Mouse (Mus musculus): ENCODE results near the gene Hddc3. TPM values are rescaled to one million over a fixed set of nuclear protein-coding genes. Genes with fewer than 3 reads are reported as not detected.
"Not testable (repeated sequence)": the region's sequence is repeated elsewhere in the genome, so short reads cannot be mapped to it uniquely, and the experiment has no call there.

The Hddc3 gene
- polyA plus RNA-seq, 1 experiment from 2014 or later, result 16.1 TPM

DNA sequence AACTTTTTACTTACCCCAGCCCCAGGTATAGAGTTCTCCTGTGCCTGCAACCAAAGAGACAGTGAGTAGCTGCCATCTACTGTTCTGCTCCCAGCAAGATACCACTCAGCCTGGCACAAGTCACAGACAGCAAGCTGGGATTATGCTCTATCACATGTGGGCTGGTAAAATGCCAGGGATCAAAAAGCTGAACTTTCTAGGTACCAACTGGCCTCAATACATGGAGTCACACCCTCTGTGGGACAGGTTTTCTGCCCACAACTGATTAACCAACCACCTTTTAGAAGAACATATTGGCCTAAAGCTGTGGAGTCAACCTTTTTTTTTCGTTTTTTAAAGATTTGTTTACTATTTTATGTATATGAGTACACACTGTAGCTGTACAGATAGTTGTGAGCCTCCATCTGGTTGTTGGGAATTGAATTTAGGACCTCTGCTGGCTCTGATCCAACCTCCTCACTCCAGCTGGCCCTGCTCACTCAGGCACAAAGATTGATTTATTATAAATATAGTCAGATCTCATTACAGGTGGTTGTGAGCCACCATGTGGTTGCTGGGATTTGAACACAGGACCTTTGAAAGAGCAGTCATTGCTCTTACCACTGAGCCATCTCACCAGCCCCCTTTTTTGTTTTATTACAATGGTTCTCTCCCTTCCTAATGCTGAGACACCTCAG lies 25.3 kb upstream of the Hddc3 start:
- no peaks in the 10 kb centered on the region for H3K27me3 ChIP-seq
- no peak overlapping the region for H3K4me2 ChIP-seq
- H3K4me1 ChIP-seq (replicated peaks), result peaks cover 21% of the 10 kb centered on the region
- no peak overlapping the region for H3K9ac ChIP-seq
- peaks cover 59% of the 10 kb centered on the region for H3K36me3 ChIP-seq
- H3K27ac ChIP-seq, result no peak overlapping the region
- no peak overlapping the region for H3K4me3 ChIP-seq
- WGBS, result 74% methylated on average over 1 of the region's 1 CpGs
- ATAC-seq (replicated peaks; ENCODE audit: insufficient number of reproducible peaks, insufficient read depth, low FRiP score, low read depth), result no peak
- no peaks in the 10 kb centered on the region for H3K9me3 ChIP-seq (replicated peaks)

DNA sequence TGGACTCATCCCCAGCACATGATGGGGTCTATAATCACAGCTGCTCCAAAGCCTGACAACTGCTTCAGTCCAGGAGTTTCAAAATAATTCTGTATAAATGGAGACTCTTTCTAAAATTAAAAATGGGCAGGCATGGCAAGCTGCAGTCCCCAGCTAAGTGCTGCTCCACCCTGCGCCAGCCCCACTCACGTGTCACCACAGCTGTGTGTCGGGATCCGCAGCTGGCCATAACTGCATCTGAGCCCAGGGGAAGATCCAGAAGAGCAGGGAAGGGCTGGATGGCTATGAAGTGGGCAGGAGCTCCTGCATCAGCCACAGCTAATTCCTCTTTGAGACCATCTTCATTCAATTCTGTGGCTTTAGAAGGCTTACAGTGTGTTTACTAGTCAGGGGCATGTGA lies 24.2 kb upstream of the Hddc3 start:
- Histone ChIP-seq H3K27me3 (no peaks in the 10 kb centered on the region), H3K4me3 (no peak overlapping the region), H3K9ac (peak overlapping the region; percentile 21; the same call in 1 of the 2 replicates), H3K36me3 (peaks cover 48% of the 10 kb centered on the region), H3K27ac (no peak overlapping the region; the same call in 1 of the 2 replicates), H3K9me3 (replicated peaks) (no peaks in the 10 kb centered on the region), H3K4me1 (replicated peaks) (peaks cover 29% of the 10 kb centered on the region), H3K4me2 (no peak overlapping the region)
- ATAC-seq (replicated peaks; ENCODE audit: insufficient number of reproducible peaks, insufficient read depth, low FRiP score, low read depth), result no peak
- WGBS, result 79% methylated on average over 4 of the region's 4 CpGs

DNA sequence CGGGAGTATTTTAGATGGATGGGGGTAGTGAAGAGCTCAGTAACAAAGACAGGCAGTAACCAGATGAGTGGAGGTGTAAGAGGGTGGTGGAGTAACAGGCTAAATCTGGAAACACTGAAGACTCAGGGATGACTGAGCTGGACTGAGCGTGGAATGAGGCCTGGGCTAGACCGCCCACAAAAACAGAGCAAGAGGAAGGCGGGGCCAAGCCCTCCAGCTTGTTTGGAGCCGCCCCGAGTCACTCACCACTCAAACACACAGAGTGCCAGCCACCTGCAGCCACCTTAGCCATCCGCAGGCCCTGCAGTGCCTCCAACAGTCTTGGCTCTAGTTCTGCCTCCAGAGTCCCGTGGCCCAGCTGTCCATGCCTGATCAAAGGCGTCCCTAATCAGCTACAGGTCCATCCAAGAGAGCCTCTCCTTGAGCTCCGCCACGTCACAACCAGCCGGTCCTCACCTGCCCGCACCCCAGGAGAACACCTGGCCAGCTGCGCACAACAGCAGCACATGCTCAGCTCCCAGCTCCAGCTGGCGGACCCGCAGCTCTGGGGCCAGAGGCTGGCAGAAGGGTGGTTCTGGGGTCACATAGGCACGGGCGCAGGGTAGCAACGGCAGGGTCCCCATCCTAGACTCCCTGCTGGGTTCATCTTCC lies 22.9 kb upstream of the Hddc3 start:
- ATAC-seq (replicated peaks; ENCODE audit: insufficient number of reproducible peaks, insufficient read depth, low FRiP score, low read depth), result no peak
- 70% methylated on average over 19 of the region's 19 CpGs for WGBS
- Histone ChIP-seq H3K27me3 (no peaks in the 10 kb centered on the region), H3K36me3 (peaks cover 36% of the 10 kb centered on the region), H3K27ac (no peak overlapping the region), H3K4me3 (no peak overlapping the region), H3K4me1 (replicated peaks) (peaks cover 31% of the 10 kb centered on the region), H3K4me2 (no peak overlapping the region), H3K9ac (no peak overlapping the region), H3K9me3 (replicated peaks) (no peaks in the 10 kb centered on the region)

DNA sequence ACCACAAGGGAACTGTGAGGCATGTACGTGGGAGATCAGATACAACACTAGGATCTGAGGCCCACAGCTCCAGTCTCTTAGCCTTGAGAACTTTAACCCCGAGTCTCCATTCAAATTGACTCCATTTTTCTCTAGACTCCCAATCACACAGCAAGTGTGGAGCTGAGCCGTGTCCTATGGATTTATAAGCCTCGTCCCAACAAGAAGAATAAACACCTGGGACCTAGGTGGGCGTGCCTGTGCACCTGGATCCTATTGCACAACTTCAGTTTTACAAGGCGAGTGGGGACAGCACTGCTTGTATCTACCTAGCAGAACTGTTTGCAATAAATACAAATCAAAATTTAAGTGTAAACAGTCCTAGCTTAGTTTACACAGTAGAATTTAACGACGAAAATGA lies 19.6 kb upstream of the Hddc3 start:
- H3K36me3 ChIP-seq, result peaks cover 42% of the 10 kb centered on the region
- no peaks in the 10 kb centered on the region for H3K27me3 ChIP-seq
- H3K4me1 ChIP-seq (replicated peaks), result peaks cover 33% of the 10 kb centered on the region
- no peaks in the 10 kb centered on the region for H3K9me3 ChIP-seq (replicated peaks)
- ATAC-seq (replicated peaks; ENCODE audit: insufficient number of reproducible peaks, insufficient read depth, low FRiP score, low read depth), result no peak
- H3K27ac ChIP-seq, result peak overlapping the region; percentile 96
- H3K4me3 ChIP-seq, result peak overlapping the region; percentile 84
- peak overlapping the region; percentile 83 for H3K4me2 ChIP-seq
- WGBS, result 20% methylated on average over 8 of the region's 8 CpGs
- H3K9ac ChIP-seq, result peak overlapping the region; percentile 71

DNA sequence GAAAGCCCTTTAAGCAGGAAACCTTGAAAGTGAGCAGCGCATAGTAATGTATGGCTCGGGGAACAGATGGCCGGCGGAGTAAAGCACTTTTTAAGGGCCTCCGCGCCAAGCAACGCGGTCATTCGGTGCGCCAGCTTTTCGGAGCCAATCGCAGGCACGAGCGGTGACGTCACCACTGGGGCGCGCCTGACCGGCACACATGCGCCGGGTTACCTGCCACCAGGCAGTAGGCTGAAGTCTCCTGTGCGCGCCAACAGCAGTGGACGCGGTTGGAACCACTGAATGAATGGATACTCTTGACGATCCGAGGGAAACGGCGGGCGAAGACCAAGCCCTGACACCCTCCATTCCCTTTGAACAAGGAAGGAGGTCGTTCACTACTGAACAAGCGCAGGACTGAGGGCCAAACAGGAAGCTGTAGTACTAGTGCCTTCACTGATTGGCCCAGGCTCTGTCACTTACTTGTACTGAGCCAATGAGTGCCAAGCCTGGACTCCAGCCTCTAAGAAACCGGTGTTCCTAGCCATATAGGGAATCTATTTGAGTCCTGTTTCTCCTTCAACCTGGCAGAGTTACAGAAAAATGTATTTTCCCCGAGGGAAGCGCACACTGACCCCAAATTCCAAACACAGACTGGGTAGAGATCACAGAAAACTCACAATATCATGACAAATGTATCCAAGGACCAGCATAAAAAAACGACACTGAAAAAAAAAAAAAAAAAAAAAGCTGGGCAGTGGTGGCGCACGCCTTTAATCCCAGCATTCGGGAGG lies 18.7 kb upstream of the Hddc3 start, which contains the start of gene Rccd1:
Gene Rccd1, minus strand, starts transcription at position 412 of the 773 bp plus-strand sequence.
- no peaks in the 10 kb centered on the region for H3K9me3 ChIP-seq (replicated peaks)
- peak within 1 kb of the TSS; percentile 96 for H3K27ac ChIP-seq
- H3K9ac ChIP-seq, result peak within 1 kb of the TSS; percentile 71
- ATAC-seq (replicated peaks; ENCODE audit: insufficient number of reproducible peaks, insufficient read depth, low FRiP score, low read depth), result peak; percentile 99
- WGBS, result 1% methylated on average over 37 of the region's 38 CpGs
- H3K4me3 ChIP-seq, result peak within 1 kb of the TSS; percentile 84
- H3K4me2 ChIP-seq, result peak within 1 kb of the TSS; percentile 83
- H3K4me1 ChIP-seq (replicated peaks), result peaks cover 26% of the 10 kb centered on the region
- peaks cover 44% of the 10 kb centered on the region for H3K36me3 ChIP-seq
- no peaks in the 10 kb centered on the region for H3K27me3 ChIP-seq

DNA sequence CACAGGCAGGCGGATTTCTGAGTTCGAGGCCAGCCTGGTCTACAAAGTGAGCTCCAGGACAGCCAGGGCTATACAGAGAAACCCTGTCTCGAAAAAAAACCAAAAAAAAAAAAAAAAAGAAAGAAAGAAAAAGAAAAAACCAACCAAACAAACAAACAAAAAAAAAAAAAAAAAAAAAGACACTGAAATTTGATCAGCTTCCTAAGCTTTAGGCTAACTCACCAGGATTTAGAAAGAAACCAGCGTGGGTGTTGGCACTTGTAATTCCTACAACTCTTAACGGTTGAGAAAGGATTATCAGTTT lies 18.1 kb upstream of the Hddc3 start:
- H3K4me3 ChIP-seq, result peak overlapping the region; percentile 84
- not testable (repeated sequence) for H3K9ac ChIP-seq; H3K9me3 ChIP-seq (replicated peaks); H3K27me3 ChIP-seq; ATAC-seq (replicated peaks; ENCODE audit: insufficient number of reproducible peaks, insufficient read depth, low FRiP score, low read depth)
- H3K4me2 ChIP-seq, result peak overlapping the region; percentile 83; the same call in 1 of the 2 replicates
- H3K36me3 ChIP-seq, result peaks cover 49% of the 10 kb centered on the region
- H3K27ac ChIP-seq, result peak overlapping the region; percentile 96
- peaks cover 21% of the 10 kb centered on the region for H3K4me1 ChIP-seq (replicated peaks)
- 48% methylated on average over 5 of the region's 5 CpGs for WGBS

DNA sequence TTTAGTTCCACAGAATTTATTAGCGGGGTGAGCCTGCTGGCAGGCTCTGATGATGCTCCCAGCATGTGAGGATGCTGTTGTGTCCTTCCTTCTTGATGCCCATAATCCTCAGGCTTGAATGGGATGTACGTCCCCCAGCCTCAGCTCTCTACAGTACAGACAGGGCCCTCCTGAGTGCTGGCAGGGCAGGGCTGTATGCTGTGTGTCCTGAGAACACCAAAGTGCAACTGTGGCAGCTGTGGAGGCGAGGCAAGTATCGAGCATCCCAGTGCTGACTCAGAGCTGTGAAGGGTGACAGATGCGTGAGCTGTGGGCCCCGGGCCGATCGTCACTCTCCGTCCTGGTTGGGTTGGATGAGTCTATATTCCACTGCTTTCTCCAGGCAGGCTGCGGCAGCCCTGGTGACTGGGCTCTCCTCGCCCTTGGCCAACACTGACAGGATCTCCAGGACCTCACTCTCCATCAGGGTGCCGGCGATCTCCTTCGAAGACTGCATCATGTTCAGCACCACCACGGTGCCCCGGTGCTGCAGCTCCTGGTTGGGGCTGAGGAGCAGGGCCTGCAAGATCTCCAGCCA lies 17.5 kb upstream of the Hddc3 start:
- WGBS, result 94% methylated on average over 16 of the region's 16 CpGs
- Histone ChIP-seq H3K4me1 (replicated peaks) (peaks cover 16% of the 10 kb centered on the region), H3K27me3 (no peaks in the 10 kb centered on the region), H3K36me3 (peaks cover 54% of the 10 kb centered on the region), H3K9me3 (replicated peaks) (no peaks in the 10 kb centered on the region), H3K27ac (peak overlapping the region; percentile 96), H3K4me3 (no peak overlapping the region), H3K9ac (no peak overlapping the region), H3K4me2 (no peak overlapping the region)
- ATAC-seq (replicated peaks; ENCODE audit: insufficient number of reproducible peaks, insufficient read depth, low FRiP score, low read depth), result no peak

DNA sequence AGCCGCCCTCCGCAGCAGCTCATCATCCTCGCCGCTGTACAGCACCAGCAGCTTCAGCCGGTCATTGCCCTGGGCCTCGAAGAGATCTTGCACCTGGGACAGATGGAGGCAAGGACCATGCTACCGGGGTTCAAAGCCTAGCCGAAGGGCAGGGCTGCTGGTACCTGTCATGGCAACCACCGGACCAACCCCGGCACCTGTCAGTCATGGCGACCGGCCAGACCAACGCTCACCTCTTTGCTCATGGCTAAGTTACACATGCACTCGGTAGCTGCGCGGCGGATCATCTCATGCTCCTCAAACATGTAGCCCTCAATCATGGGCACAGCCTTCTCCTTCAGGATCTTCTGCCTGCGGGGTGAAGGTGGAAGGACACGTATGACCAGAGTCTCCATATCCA lies 16.8 kb upstream of the Hddc3 start:
- H3K9me3 ChIP-seq (replicated peaks), result no peaks in the 10 kb centered on the region
- no peak overlapping the region for H3K4me3 ChIP-seq
- H3K9ac ChIP-seq, result no peak overlapping the region
- peaks cover 16% of the 10 kb centered on the region for H3K4me1 ChIP-seq (replicated peaks)
- WGBS, result 93% methylated on average over 19 of the region's 19 CpGs
- no peak overlapping the region for H3K27ac ChIP-seq
- no peak for ATAC-seq (replicated peaks; ENCODE audit: insufficient number of reproducible peaks, insufficient read depth, low FRiP score, low read depth)
- H3K27me3 ChIP-seq, result no peaks in the 10 kb centered on the region
- peaks cover 61% of the 10 kb centered on the region for H3K36me3 ChIP-seq
- H3K4me2 ChIP-seq, result no peak overlapping the region

DNA sequence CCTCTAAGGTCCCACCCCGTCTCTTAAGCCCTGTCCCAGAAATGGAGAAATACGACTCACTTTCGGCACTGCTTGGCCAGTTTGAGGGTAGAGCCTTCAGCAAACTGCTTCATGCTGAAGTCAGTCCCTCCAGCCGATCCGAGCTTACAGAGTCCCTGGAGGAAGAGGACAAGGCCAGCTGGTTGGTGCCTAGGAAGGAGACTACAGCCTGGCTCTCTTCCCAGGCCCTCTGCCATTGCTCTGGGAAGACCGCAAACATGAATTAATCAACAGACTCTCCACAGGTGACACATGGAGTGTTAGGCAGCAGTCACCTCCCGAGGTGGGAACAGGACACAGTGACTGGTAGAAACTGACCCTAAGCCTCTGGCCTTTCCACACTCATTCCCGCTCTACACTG lies 12.6 kb upstream of the Hddc3 start:
- Histone ChIP-seq H3K4me3 (no peak overlapping the region), H3K27ac (no peak overlapping the region), H3K27me3 (no peaks in the 10 kb centered on the region), H3K9me3 (replicated peaks) (no peaks in the 10 kb centered on the region), H3K4me1 (replicated peaks) (no peaks in the 10 kb centered on the region), H3K4me2 (no peak overlapping the region), H3K36me3 (peaks cover 97% of the 10 kb centered on the region), H3K9ac (no peak overlapping the region)
- ATAC-seq (replicated peaks; ENCODE audit: insufficient number of reproducible peaks, insufficient read depth, low FRiP score, low read depth), result no peak
- 90% methylated on average over 8 of the region's 8 CpGs for WGBS

DNA sequence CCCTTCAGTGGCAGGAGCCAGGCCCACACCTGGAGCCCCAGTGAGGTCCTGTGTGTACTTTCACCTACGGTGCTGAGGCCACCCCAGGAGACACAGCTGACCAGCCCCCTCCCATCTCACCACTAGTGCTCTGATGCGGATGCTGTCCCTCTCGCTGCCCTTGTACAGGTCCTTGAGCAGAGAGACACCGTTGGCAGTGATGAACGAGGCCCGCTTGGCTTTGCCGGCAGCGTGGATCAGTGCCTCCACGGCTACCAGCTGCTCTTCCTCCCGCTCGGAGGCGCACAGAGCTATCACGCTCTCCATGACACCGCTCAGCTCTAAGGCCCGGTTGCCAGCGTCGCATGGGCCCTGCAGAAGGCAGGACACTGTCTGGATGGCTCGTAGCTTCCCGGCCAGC lies 11.5 kb upstream of the Hddc3 start:
- Histone ChIP-seq H3K27me3 (no peaks in the 10 kb centered on the region), H3K4me2 (no peak overlapping the region), H3K4me3 (no peak overlapping the region), H3K9me3 (replicated peaks) (no peaks in the 10 kb centered on the region), H3K9ac (no peak overlapping the region), H3K4me1 (replicated peaks) (no peaks in the 10 kb centered on the region), H3K27ac (no peak overlapping the region), H3K36me3 (peaks cover 97% of the 10 kb centered on the region)
- ATAC-seq (replicated peaks; ENCODE audit: insufficient number of reproducible peaks, insufficient read depth, low FRiP score, low read depth), result no peak
- WGBS, result 96% methylated on average over 19 of the region's 19 CpGs

DNA sequence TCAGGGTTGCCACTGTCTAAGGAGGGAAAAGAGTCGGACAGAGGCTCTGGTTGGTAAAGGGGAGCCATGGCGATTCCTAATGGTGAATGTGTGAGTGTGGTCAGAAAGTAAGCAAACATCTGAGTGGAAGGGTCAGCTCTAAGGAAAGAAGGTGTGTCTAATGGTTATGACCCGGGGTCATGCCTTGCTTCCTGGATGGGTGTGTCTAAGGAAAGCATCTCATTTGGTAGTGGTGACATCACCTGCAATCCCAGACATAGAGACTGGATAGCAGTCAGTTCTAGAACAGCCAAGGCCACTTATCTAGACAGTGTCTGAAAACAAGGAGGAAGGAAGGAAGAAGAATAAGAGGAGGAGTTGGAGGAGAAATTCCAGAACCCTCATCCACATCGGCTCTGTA lies 8.1 kb upstream of the Hddc3 start:
- Histone ChIP-seq H3K4me1 (replicated peaks) (peaks cover 11% of the 10 kb centered on the region), H3K4me2 (no peak overlapping the region), H3K9me3 (replicated peaks) (no peaks in the 10 kb centered on the region), H3K36me3 (peaks cover 74% of the 10 kb centered on the region), H3K27ac (no peak overlapping the region), H3K4me3 (no peak overlapping the region), H3K9ac (no peak overlapping the region), H3K27me3 (no peaks in the 10 kb centered on the region)
- 80% methylated on average over 4 of the region's 4 CpGs for WGBS
- no peak for ATAC-seq (replicated peaks; ENCODE audit: insufficient number of reproducible peaks, insufficient read depth, low FRiP score, low read depth)

Measured in heart, embryonic 15.5 days (tissue).